Mouse (Mus musculus) cerebellum, adult 2 months (tissue): ENCODE measurements around the gene Pld5.

Experiments
- CTCF ChIP-seq: fragments of 200-500 bp; IDR thresholded peaks from 2 replicates; pipeline ENCODE4 v1.5.1; 2011; ENCODE audit warnings: low read depth, mild to moderate bottlenecking, control low read depth, low read length, moderate library complexity, borderline replicate concordance; ENCODE audit not compliant: insufficient read depth
- POLR2A ChIP-seq: fragments of 200-500 bp; IDR thresholded peaks from 2 replicates; pipeline ENCODE4 v1.6.1; 2011; ENCODE audit warnings: low read length, control low read depth, borderline replicate concordance; ENCODE audit not compliant: insufficient read depth

DNA sequence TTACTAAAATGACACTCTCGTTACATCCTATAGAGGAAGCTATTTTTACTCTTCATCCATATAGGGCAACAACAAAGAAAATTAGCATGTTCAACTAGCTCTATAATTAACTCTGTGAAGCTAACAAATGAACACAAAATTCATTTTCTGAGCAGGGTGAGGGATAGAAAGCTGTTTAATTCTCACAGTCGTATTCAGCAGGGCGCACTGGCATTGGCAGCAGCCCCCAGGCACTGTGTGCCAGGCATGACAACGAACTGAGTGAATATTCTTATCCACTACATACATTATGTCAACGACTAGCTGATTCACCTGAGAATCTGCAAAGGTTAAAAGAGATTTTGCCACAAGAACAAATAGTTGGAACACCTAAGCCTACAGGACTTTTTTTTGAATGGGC lies 304.4 kb downstream of the Pld5 start:
- TF ChIP-seq POLR2A = no peak
- TF ChIP-seq CTCF = no peak
